Mouse (Mus musculus) neural tube, embryonic 11.5 days (tissue): ENCODE data around the gene 1810013L24Rik. TPM values are rescaled to one million over a fixed set of nuclear protein-coding genes. Genes with fewer than 3 reads are reported as not detected.

Experiments
- ATAC-seq: fragments of 200-750 bp; cut with Nextera tagmentation; 2 replicates; pipeline ENCODE4 v1.8.0; 2017; ENCODE audit warnings: moderate number of reproducible peaks, mild to moderate bottlenecking, moderate TSS enrichment, moderate library complexity; ENCODE audit not compliant: insufficient read depth, low FRiP score, low TSS enrichment
- DNase-seq: peaks from one replicate; pipeline ENCODE4 v3.0.0-alpha.2; 2015; ENCODE audit warnings: low spot score
- H3K27ac ChIP-seq: fragments of 300-500 bp; sonication (generic); 2 replicates; pipeline ENCODE4 v1.5.1; 2014; ENCODE audit warnings: low read depth, mild to moderate bottlenecking, low read length
- H3K27me3 ChIP-seq: fragments of 300-500 bp; sonication (generic); 2 replicates; pipeline ENCODE4 v1.6.1; 2014; ENCODE audit warnings: mild to moderate bottlenecking, low read length, mixed read lengths; ENCODE audit not compliant: control insufficient read depth, insufficient read depth
- H3K36me3 ChIP-seq: fragments of 300-500 bp; sonication (generic); 2 replicates; pipeline ENCODE4 v1.6.1; 2014; ENCODE audit warnings: mild to moderate bottlenecking, low read length, moderate library complexity, mixed read lengths; ENCODE audit not compliant: control insufficient read depth, insufficient read depth
- H3K4me1 ChIP-seq: fragments of 300-500 bp; sonication (generic); 2 replicates; pipeline ENCODE4 v1.6.1; 2014; ENCODE audit warnings: low read length, mixed read lengths; ENCODE audit not compliant: control insufficient read depth, insufficient read depth
- H3K4me2 ChIP-seq: fragments of 300-500 bp; sonication (generic); 2 replicates; pipeline ENCODE4 v1.6.1; 2014; ENCODE audit warnings: low read depth, mild to moderate bottlenecking, moderate library complexity
- H3K4me3 ChIP-seq: fragments of 300-500 bp; sonication (generic); 2 replicates; pipeline ENCODE4 v1.5.1; 2014; ENCODE audit warnings: low read depth, low read length
- H3K9ac ChIP-seq: fragments of 300-500 bp; sonication (generic); 2 replicates; pipeline ENCODE4 v1.6.1; 2014; ENCODE audit warnings: mild to moderate bottlenecking, low read length
- H3K9me3 ChIP-seq: fragments of 300-500 bp; sonication (generic); 2 replicates; pipeline ENCODE4 v1.6.1; 2016; ENCODE audit warnings: low read length; ENCODE audit not compliant: control insufficient read depth
- WGBS: fragments of 180-500 bp; shearing (Covaris S2); extraction: QIAGEN DNeasy Blood & Tissue Kit; methylation state at CpG from one replicate; pipeline ENCODE4 v1.1.7; 2014; 5-methylcytosine and 5-hydroxymethylcytosine counted together
- polyA plus RNA-seq: library from polyadenylated mRNA; unstranded; fragments of >200 nt; fragmentation: Nextera tagmentation; extraction: Ambion mirVana; gene quantifications from 2 replicates; pipeline ENCODE4 v1.2.1, GENCODE M21; 2014

Gene 1810013L24Rik
- polyA plus RNA-seq, 1 experiment from 2014 or later: 21.7 TPM

DNA sequence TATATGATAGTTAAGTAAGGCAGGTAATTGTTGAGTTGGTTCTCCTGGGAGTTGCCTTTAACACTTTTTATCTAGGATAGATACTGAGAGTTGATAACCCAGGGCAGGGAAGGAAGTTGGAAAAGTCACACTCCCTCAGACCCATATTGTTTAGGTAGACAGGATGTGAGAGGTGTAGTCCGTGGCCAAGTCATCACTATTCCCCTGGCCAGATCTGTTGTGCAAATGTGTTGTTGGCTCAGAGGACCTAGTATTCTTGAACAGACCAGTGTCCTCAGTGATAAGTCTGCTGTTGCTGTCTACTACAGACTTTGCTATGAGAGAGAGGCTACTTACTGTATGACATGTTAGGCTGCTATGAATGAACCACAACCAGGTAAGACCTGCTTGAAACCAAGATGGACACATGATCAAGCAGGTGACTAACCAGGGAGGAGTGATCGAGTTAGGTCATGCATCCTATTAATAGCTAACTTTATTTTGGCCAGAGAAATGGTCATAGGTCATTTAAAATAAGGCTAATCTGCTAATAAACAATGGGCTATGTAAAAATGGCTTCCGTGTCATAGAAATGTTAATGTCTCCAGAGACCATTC, 13.8 kb downstream of the 1810013L24Rik start:
- H3K4me3 ChIP-seq: no peak overlapping the region
- 92% methylated on average over 3 of the region's 3 CpGs for WGBS
- no peaks in the 10 kb centered on the region for H3K9me3 ChIP-seq
- H3K36me3 ChIP-seq: 0 out of 2 replicates have a peak, but pooled peaks cover 2% of the 10 kb centered on the region
- DNase-seq (no peak), ATAC-seq (no peak)
- no peaks in the 10 kb centered on the region for H3K27me3 ChIP-seq
- H3K9ac ChIP-seq: no peak overlapping the region
- H3K4me1 ChIP-seq: no peaks in the 10 kb centered on the region
- no peak overlapping the region for H3K4me2 ChIP-seq
- no peak overlapping the region for H3K27ac ChIP-seq

DNA sequence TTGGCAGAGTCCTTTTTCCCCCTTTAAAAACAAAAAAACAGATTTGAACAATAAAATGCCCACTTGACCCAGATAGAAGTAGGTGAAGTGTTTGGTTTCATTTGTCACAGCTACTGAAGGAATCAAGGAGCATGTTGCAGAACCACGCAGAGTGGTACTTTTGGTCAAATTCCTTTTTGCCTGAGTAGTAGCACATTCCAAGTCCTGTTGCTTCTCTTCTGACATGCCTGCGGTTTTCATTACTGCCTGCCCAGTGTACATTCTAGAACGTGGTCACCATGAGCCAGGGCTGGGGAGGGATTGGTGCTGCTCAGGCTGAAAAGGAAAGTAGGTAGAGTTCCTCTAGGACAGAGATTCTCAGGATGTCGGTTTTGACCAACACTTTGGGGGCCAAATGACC, 16.1 kb downstream of the 1810013L24Rik start:
- Histone ChIP-seq H3K36me3 (0 out of 2 replicates have a peak, but pooled peaks cover 2% of the 10 kb centered on the region), H3K4me3 (no peak overlapping the region), H3K27me3 (no peaks in the 10 kb centered on the region), H3K4me2 (no peak overlapping the region), H3K9me3 (no peaks in the 10 kb centered on the region), H3K4me1 (no peaks in the 10 kb centered on the region), H3K27ac (no peak overlapping the region), H3K9ac (no peak overlapping the region)
- no peak for ATAC-seq
- WGBS: 91% methylated on average over 4 of the region's 4 CpGs
- no peak for DNase-seq

DNA sequence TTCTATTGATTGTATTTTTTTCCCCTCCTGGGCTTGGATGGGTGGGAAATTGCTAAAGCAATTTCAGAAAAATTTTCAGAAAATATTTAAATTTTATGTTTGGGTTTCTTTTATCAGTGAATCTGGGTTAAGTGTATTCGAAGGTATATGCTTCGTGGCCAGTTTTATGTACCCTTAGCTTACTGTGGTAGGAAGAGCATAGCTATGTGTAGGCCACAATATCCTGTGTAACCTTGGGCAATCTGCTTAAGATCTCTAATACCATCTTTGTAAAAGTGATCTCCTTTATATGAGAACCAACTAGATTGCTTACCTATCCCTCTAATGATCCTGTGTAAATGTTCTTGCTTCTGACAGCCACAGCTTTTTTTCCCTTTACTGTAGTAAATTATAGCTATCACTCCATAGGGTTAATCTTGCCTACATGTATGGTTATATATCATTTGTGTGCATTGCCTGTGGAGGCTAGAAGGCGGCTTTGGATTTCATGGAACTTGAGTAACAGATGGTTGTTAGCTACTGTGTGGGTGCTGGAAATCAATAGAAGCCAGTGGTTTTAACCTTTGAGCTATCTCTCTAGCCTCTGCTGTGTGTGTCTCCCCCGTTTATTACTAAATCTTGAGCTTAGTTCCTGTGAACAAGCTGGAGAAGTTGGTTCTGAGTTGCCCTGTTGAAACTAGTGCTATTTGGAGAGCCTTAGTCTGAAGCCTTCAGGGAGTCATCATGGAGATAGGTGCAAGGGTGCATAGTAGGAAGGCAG, 18.6 kb downstream of the 1810013L24Rik start:
- no peak for DNase-seq
- Histone ChIP-seq H3K9ac (no peak overlapping the region), H3K4me2 (no peak overlapping the region), H3K36me3 (0 out of 2 replicates have a peak, but pooled peaks cover 2% of the 10 kb centered on the region), H3K27ac (no peak overlapping the region), H3K4me1 (no peaks in the 10 kb centered on the region), H3K9me3 (no peaks in the 10 kb centered on the region), H3K4me3 (no peak overlapping the region), H3K27me3 (no peaks in the 10 kb centered on the region)
- ATAC-seq: no peak
- 94% methylated on average over 4 of the region's 4 CpGs for WGBS

DNA sequence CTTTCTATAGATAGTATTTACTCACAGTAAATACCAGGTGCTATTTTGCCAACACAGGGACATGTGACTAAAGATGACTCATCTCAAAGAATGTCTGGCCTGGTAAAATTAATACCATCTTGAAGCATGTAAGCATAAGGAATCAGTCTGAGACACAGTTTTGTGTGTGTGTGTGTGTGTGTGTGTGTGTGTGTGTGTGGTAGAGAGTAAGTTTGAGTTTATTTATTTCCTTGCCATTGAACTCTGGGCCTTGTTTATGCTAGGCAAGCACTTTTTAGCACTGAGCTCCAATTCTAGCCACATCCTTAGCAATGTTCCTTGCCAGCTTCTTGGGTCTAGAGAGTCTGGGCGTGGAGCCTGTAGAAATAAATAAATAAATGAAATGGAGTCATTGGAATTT, 20.0 kb downstream of the 1810013L24Rik start:
- H3K9ac ChIP-seq: no peak overlapping the region
- no peak for ATAC-seq
- no peak overlapping the region for H3K27ac ChIP-seq
- WGBS: 97% methylated on average over 1 of the region's 1 CpGs
- no peak overlapping the region for H3K4me3 ChIP-seq
- H3K36me3 ChIP-seq: no peaks in the 10 kb centered on the region; the same call in 1 of the 2 replicates
- no peak for DNase-seq
- H3K27me3 ChIP-seq: no peaks in the 10 kb centered on the region
- H3K9me3 ChIP-seq: no peaks in the 10 kb centered on the region
- H3K4me2 ChIP-seq: no peak overlapping the region
- H3K4me1 ChIP-seq: no peaks in the 10 kb centered on the region

DNA sequence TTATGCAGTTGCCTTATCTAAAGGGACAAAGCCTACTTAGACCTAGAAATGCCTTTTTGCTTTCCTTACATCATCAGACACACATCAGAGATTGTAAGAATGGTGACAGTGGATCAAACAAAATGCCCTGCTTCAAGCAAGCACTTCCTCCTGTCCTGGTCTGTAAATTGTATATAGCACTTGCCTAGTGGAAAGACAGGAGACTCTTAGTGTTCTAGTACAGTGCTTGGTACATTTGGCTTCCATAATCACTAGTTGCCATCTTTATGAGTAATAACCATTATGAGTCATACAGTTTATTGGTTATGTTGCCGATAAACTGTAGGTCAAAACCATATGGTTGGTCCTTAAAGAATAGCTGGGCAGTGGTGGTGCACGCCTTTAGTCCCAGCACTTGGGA, 25.2 kb downstream of the 1810013L24Rik start:
- Histone ChIP-seq H3K27ac (no peak overlapping the region), H3K9ac (no peak overlapping the region), H3K9me3 (no peaks in the 10 kb centered on the region), H3K4me1 (no peaks in the 10 kb centered on the region), H3K27me3 (no peaks in the 10 kb centered on the region), H3K4me3 (no peak overlapping the region), H3K4me2 (no peak overlapping the region), H3K36me3 (peaks cover 10% of the 10 kb centered on the region)
- no peak for ATAC-seq
- DNase-seq: no peak
- 97% methylated on average over 2 of the region's 2 CpGs for WGBS

DNA sequence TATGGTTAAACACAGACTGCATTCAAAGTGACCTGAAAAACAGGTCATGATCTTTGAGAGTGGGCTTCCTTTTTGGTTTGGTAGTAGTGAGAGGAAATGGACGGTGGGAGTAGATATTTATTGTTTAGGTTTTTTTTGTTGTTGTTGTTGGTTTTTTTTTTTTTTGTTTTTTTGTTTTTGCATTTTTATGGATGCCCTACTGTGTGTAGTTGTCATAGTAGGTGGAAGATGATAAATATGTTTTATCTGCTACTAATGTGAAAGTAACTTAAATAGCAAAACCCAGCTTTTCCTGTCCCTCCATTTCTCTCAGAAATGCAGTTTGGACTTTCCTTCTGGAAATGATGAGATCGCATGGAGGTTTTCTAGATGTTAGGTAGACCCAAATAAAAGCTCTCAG, 26.9 kb downstream of the 1810013L24Rik start:
- Histone ChIP-seq H3K4me1 (no peaks in the 10 kb centered on the region), H3K27me3 (no peaks in the 10 kb centered on the region), H3K4me2 (no peak overlapping the region), H3K9me3 (no peaks in the 10 kb centered on the region), H3K27ac (no peak overlapping the region), H3K4me3 (no peak overlapping the region), H3K36me3 (peaks cover 14% of the 10 kb centered on the region), H3K9ac (no peak overlapping the region)
- 89% methylated on average over 2 of the region's 2 CpGs for WGBS
- no peak for ATAC-seq
- no peak for DNase-seq

DNA sequence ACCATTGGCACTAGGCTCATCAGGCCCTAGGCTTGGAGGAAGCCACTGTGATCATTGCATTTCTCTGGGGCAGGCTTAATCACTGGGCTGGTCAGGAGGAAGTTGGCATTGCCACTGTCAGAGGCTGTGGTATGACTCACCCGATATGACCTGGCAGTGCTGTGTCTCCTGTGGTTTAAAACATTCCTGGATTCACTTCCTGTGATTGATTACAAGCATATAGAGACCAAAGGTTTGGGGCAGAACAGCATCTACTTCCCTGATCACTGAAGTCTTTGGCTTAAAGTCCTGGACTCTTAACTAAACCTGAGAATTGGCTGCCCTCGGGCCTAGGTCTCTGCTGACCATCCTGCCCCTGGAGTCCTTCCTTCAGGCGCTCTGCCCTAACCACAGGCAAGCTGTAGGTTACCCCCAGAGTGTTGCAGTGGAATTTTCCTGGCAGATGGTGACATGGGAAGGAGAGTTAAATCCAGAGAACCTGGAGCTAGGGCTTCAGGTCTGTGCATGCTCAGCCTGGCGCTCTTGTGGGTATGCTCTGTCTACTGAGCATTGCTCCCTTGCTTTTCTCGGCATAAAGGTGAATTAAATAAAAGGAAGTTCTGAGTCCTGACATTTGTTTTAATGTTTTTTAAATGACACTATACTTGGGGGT, 32.6 kb downstream of the 1810013L24Rik start:
- no peaks in the 10 kb centered on the region for H3K27me3 ChIP-seq
- no peak overlapping the region for H3K4me3 ChIP-seq
- H3K27ac ChIP-seq: no peak overlapping the region
- H3K9me3 ChIP-seq: no peaks in the 10 kb centered on the region
- no peak for ATAC-seq
- DNase-seq: no peak
- H3K4me1 ChIP-seq: no peaks in the 10 kb centered on the region
- WGBS: 95% methylated on average over 5 of the region's 5 CpGs
- no peak overlapping the region for H3K9ac ChIP-seq
- 0 out of 2 replicates have a peak, but pooled peaks cover 7% of the 10 kb centered on the region for H3K36me3 ChIP-seq
- no peak overlapping the region for H3K4me2 ChIP-seq

DNA sequence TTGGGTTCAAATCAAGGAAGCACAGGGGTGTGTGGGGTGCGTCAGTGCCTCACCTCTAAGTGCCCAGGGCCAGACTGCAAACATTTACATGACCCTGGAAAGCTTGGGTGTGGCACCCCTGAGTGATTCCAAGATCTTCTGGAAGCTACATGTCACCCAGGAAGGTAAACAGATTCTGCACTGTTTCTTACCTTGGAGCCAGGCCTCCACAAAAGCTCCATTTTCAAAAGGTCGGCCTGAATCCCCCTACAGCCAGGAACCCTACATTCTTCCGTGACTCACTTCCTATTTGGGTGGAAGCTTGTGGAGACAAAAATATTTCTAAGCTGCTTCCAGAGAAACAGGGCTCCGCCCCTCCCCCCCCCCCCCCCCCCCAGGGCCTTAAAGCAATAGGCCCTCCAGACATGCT, 34.3 kb downstream of the 1810013L24Rik start:
- Histone ChIP-seq H3K27me3 (no peaks in the 10 kb centered on the region), H3K4me2 (no peak overlapping the region), H3K27ac (no peak overlapping the region), H3K9ac (no peak overlapping the region), H3K4me3 (no peak overlapping the region), H3K36me3 (0 out of 2 replicates have a peak, but pooled peaks cover 5% of the 10 kb centered on the region), H3K4me1 (no peaks in the 10 kb centered on the region), H3K9me3 (no peaks in the 10 kb centered on the region)
- WGBS: 70% methylated on average over 4 of the region's 4 CpGs
- ATAC-seq (no peak), DNase-seq (no peak)
